Mouse (Mus musculus): ENCODE data around the gene Ntn1. TPM values are rescaled to one million over a fixed set of nuclear protein-coding genes. Genes with fewer than 3 reads are reported as not detected.

Gene Ntn1
- polyA plus RNA-seq, 1 experiment from 2014 or later, result 4.8 TPM

GRCm38 (mm10) chr11:68355561-68355960 is 45.1 kb downstream of the Ntn1 start:
- no peaks in the 10 kb centered on the region for H3K27me3 ChIP-seq (ENCODE audit: control insufficient read depth, insufficient read depth, low read length)
- no peaks in the 10 kb centered on the region for H3K36me3 ChIP-seq (ENCODE audit: control insufficient read depth, insufficient read depth, low read length)
- ATAC-seq (replicated peaks; ENCODE audit: low FRiP score), result no peak
- no peaks in the 10 kb centered on the region for H3K9me3 ChIP-seq (ENCODE audit: control insufficient read depth, low read length)
- no peak overlapping the region for H3K27ac ChIP-seq (ENCODE audit: low read depth, low read length)
- H3K4me1 ChIP-seq (replicated peaks; ENCODE audit: control insufficient read depth, insufficient read depth, low read length), result no peaks in the 10 kb centered on the region
- DNase-seq (ENCODE audit: low spot score), result no peak
- H3K9ac ChIP-seq (ENCODE audit: low read length), result no peak overlapping the region
- no peak overlapping the region for H3K4me3 ChIP-seq (ENCODE audit: low read depth, low read length)
- WGBS, result 80% methylated on average over 8 of the region's 8 CpGs
- no peak overlapping the region for H3K4me2 ChIP-seq (ENCODE audit: low read depth, low read length, severe bottlenecking)

- Histone ChIP-seq H3K4me1 (replicated peaks; ENCODE audit: control insufficient read depth, insufficient read depth, low read length) (no peaks in the 10 kb centered on the region), H3K4me3 (ENCODE audit: low read depth, low read length) (no peak overlapping the region), H3K4me2 (ENCODE audit: low read depth, low read length, severe bottlenecking) (no peak overlapping the region), H3K9me3 (ENCODE audit: control insufficient read depth, low read length) (no peaks in the 10 kb centered on the region; the same call in 1 of the 2 replicates), H3K27ac (ENCODE audit: low read depth, low read length) (no peak overlapping the region), H3K36me3 (ENCODE audit: control insufficient read depth, insufficient read depth, low read length) (no peaks in the 10 kb centered on the region), H3K9ac (ENCODE audit: low read length) (no peak overlapping the region), H3K27me3 (ENCODE audit: control insufficient read depth, insufficient read depth, low read length) (no peaks in the 10 kb centered on the region)
- ATAC-seq (replicated peaks; ENCODE audit: low FRiP score) (no peak), DNase-seq (ENCODE audit: low spot score) (no peak)
- 75% methylated on average over 3 of the region's 3 CpGs for WGBS
Observed at GRCm38 (mm10) chr11:68354848-68355247, 45.8 kb downstream of the Ntn1 start.

GRCm38 (mm10) chr11:68352236-68352635 is 48.4 kb downstream of the Ntn1 start:
- no peak overlapping the region for H3K9ac ChIP-seq (ENCODE audit: low read length)
- no peak overlapping the region for H3K27ac ChIP-seq (ENCODE audit: low read depth, low read length)
- no peaks in the 10 kb centered on the region for H3K27me3 ChIP-seq (ENCODE audit: control insufficient read depth, insufficient read depth, low read length)
- H3K4me1 ChIP-seq (replicated peaks; ENCODE audit: control insufficient read depth, insufficient read depth, low read length), result no peaks in the 10 kb centered on the region
- no peaks in the 10 kb centered on the region; the same call in 1 of the 2 replicates for H3K9me3 ChIP-seq (ENCODE audit: control insufficient read depth, low read length)
- H3K4me3 ChIP-seq (ENCODE audit: low read depth, low read length), result no peak overlapping the region
- DNase-seq (ENCODE audit: low spot score) (no peak), ATAC-seq (replicated peaks; ENCODE audit: low FRiP score) (no peak)
- no peak overlapping the region for H3K4me2 ChIP-seq (ENCODE audit: low read depth, low read length, severe bottlenecking)
- WGBS, result 81% methylated on average over 6 of the region's 6 CpGs
- no peaks in the 10 kb centered on the region for H3K36me3 ChIP-seq (ENCODE audit: control insufficient read depth, insufficient read depth, low read length)

- Histone ChIP-seq H3K27ac (ENCODE audit: low read depth, low read length) (no peak overlapping the region), H3K27me3 (ENCODE audit: control insufficient read depth, insufficient read depth, low read length) (no peaks in the 10 kb centered on the region), H3K36me3 (ENCODE audit: control insufficient read depth, insufficient read depth, low read length) (no peaks in the 10 kb centered on the region), H3K4me2 (ENCODE audit: low read depth, low read length, severe bottlenecking) (no peak overlapping the region), H3K9me3 (ENCODE audit: control insufficient read depth, low read length) (no peaks in the 10 kb centered on the region; the same call in 1 of the 2 replicates), H3K4me3 (ENCODE audit: low read depth, low read length) (no peak overlapping the region), H3K4me1 (replicated peaks; ENCODE audit: control insufficient read depth, insufficient read depth, low read length) (no peaks in the 10 kb centered on the region), H3K9ac (ENCODE audit: low read length) (no peak overlapping the region)
- WGBS, result 91% methylated on average over 12 of the region's 12 CpGs
- DNase-seq (ENCODE audit: low spot score), result no peak
- ATAC-seq (replicated peaks; ENCODE audit: low FRiP score), result no peak
Observed at GRCm38 (mm10) chr11:68348851-68349250, 51.8 kb downstream of the Ntn1 start.

- ATAC-seq (replicated peaks; ENCODE audit: low FRiP score) (no peak), DNase-seq (ENCODE audit: low spot score) (no peak)
- 58% methylated on average over 6 of the region's 6 CpGs for WGBS
- H3K9ac ChIP-seq (ENCODE audit: low read length), result no peak overlapping the region
- H3K4me1 ChIP-seq (replicated peaks; ENCODE audit: control insufficient read depth, insufficient read depth, low read length), result no peaks in the 10 kb centered on the region
- no peaks in the 10 kb centered on the region for H3K27me3 ChIP-seq (ENCODE audit: control insufficient read depth, insufficient read depth, low read length)
- H3K36me3 ChIP-seq (ENCODE audit: control insufficient read depth, insufficient read depth, low read length), result no peaks in the 10 kb centered on the region
- no peak overlapping the region for H3K4me2 ChIP-seq (ENCODE audit: low read depth, low read length, severe bottlenecking)
- no peaks in the 10 kb centered on the region; the same call in 1 of the 2 replicates for H3K9me3 ChIP-seq (ENCODE audit: control insufficient read depth, low read length)
- no peak overlapping the region for H3K27ac ChIP-seq (ENCODE audit: low read depth, low read length)
- no peak overlapping the region for H3K4me3 ChIP-seq (ENCODE audit: low read depth, low read length)
Observed at GRCm38 (mm10) chr11:68348083-68348482, 52.5 kb downstream of the Ntn1 start.

- Histone ChIP-seq H3K27me3 (ENCODE audit: control insufficient read depth, insufficient read depth, low read length) (no peaks in the 10 kb centered on the region), H3K4me1 (replicated peaks; ENCODE audit: control insufficient read depth, insufficient read depth, low read length) (no peaks in the 10 kb centered on the region), H3K9me3 (ENCODE audit: control insufficient read depth, low read length) (no peaks in the 10 kb centered on the region; the same call in 1 of the 2 replicates), H3K36me3 (ENCODE audit: control insufficient read depth, insufficient read depth, low read length) (no peaks in the 10 kb centered on the region), H3K9ac (ENCODE audit: low read length) (no peak overlapping the region), H3K4me2 (ENCODE audit: low read depth, low read length, severe bottlenecking) (no peak overlapping the region), H3K4me3 (ENCODE audit: low read depth, low read length) (no peak overlapping the region), H3K27ac (ENCODE audit: low read depth, low read length) (no peak overlapping the region)
- DNase-seq (ENCODE audit: low spot score), result no peak
- no peak for ATAC-seq (replicated peaks; ENCODE audit: low FRiP score)
- 82% methylated on average over 5 of the region's 5 CpGs for WGBS
Observed at GRCm38 (mm10) chr11:68347508-68347907, 53.1 kb downstream of the Ntn1 start.

GRCm38 (mm10) chr11:68346099-68346498 is 54.5 kb downstream of the Ntn1 start:
- DNase-seq (ENCODE audit: low spot score) (no peak), ATAC-seq (replicated peaks; ENCODE audit: low FRiP score) (no peak)
- no peak overlapping the region for H3K27ac ChIP-seq (ENCODE audit: low read depth, low read length)
- WGBS, result 93% methylated on average over 5 of the region's 5 CpGs
- H3K36me3 ChIP-seq (ENCODE audit: control insufficient read depth, insufficient read depth, low read length), result no peaks in the 10 kb centered on the region
- no peaks in the 10 kb centered on the region for H3K27me3 ChIP-seq (ENCODE audit: control insufficient read depth, insufficient read depth, low read length)
- H3K9ac ChIP-seq (ENCODE audit: low read length), result no peak overlapping the region
- no peak overlapping the region for H3K4me3 ChIP-seq (ENCODE audit: low read depth, low read length)
- no peaks in the 10 kb centered on the region; the same call in 1 of the 2 replicates for H3K9me3 ChIP-seq (ENCODE audit: control insufficient read depth, low read length)
- H3K4me2 ChIP-seq (ENCODE audit: low read depth, low read length, severe bottlenecking), result no peak overlapping the region
- H3K4me1 ChIP-seq (replicated peaks; ENCODE audit: control insufficient read depth, insufficient read depth, low read length), result no peaks in the 10 kb centered on the region

- Histone ChIP-seq H3K4me2 (ENCODE audit: low read depth, low read length, severe bottlenecking) (no peak overlapping the region), H3K27ac (ENCODE audit: low read depth, low read length) (no peak overlapping the region), H3K4me3 (ENCODE audit: low read depth, low read length) (no peak overlapping the region), H3K4me1 (replicated peaks; ENCODE audit: control insufficient read depth, insufficient read depth, low read length) (no peaks in the 10 kb centered on the region), H3K27me3 (ENCODE audit: control insufficient read depth, insufficient read depth, low read length) (no peaks in the 10 kb centered on the region), H3K9me3 (ENCODE audit: control insufficient read depth, low read length) (no peaks in the 10 kb centered on the region), H3K9ac (ENCODE audit: low read length) (no peak overlapping the region), H3K36me3 (ENCODE audit: control insufficient read depth, insufficient read depth, low read length) (no peaks in the 10 kb centered on the region)
- 76% methylated on average over 9 of the region's 9 CpGs for WGBS
- ATAC-seq (replicated peaks; ENCODE audit: low FRiP score) (no peak), DNase-seq (ENCODE audit: low spot score) (no peak)
Observed at GRCm38 (mm10) chr11:68344221-68344620, 56.4 kb downstream of the Ntn1 start.

GRCm38 (mm10) chr11:68342761-68343160 is 57.9 kb downstream of the Ntn1 start:
- WGBS, result 84% methylated on average over 5 of the region's 5 CpGs
- no peak for ATAC-seq (replicated peaks; ENCODE audit: low FRiP score)

More at GRCm38 (mm10) chr11:68342761-68343160, 57.9 kb downstream of the Ntn1 start:
- Histone ChIP-seq H3K36me3 (ENCODE audit: control insufficient read depth, insufficient read depth, low read length) (no peaks in the 10 kb centered on the region), H3K4me2 (ENCODE audit: low read depth, low read length, severe bottlenecking) (no peak overlapping the region), H3K4me1 (replicated peaks; ENCODE audit: control insufficient read depth, insufficient read depth, low read length) (no peaks in the 10 kb centered on the region), H3K4me3 (ENCODE audit: low read depth, low read length) (no peak overlapping the region), H3K9me3 (ENCODE audit: control insufficient read depth, low read length) (no peaks in the 10 kb centered on the region), H3K27me3 (ENCODE audit: control insufficient read depth, insufficient read depth, low read length) (no peaks in the 10 kb centered on the region), H3K9ac (ENCODE audit: low read length) (no peak overlapping the region), H3K27ac (ENCODE audit: low read depth, low read length) (no peak overlapping the region)
- DNase-seq (ENCODE audit: low spot score), result no peak

Data from forebrain, embryonic 11.5 days (tissue).